Mouse (Mus musculus) frontal cortex, adult (tissue): Measurements from ENCODE around the gene Zfp821.
A peak's percentile ranks its signal among the peaks of the same experiment; 100 is the strongest.

Experiments
- ATAC-seq: cut with Nextera tagmentation; 2 replicates; pipeline ENCODE4 v1.9.2; 2017; ENCODE audit warnings: mild to moderate bottlenecking, moderate library complexity, mixed read lengths; ENCODE audit not compliant: low TSS enrichment

Zfp821 gene

GRCm38 (mm10) chr8:109705320-109706075 lies at the start of gene Zfp821:
Gene Zfp821 (plus strand): TSS chr8:109705546.
- peak; percentile 90 for ATAC-seq

- peak; percentile 97 for ATAC-seq
These were observed 48.5 kb upstream of the Zfp821 start for GRCm38 (mm10) chr8:109656860-109657259.

GRCm38 (mm10) chr8:109662328-109662727 lies 43.0 kb upstream of the Zfp821 start:
- no peak for ATAC-seq

DNA sequence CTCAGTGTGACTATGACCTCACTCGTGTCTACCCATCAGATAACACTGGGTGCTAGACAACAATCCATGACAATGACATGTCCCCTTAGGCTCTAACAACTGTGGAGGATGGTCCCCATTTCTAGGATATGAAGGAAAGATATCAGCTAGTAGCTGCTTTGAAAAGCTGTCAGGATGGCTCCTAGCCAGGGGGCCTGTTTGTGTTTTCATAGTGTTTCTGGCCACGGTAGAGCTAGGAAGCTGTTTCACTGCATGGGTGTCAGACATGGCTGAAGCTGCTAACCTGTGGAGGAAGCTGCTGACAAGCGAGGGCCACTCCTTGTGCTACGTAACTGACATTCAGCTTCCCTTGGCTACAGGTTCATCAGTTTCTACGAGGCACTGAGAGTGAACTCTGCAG lies 38.7 kb upstream of the Zfp821 start:
- no peak for ATAC-seq

DNA sequence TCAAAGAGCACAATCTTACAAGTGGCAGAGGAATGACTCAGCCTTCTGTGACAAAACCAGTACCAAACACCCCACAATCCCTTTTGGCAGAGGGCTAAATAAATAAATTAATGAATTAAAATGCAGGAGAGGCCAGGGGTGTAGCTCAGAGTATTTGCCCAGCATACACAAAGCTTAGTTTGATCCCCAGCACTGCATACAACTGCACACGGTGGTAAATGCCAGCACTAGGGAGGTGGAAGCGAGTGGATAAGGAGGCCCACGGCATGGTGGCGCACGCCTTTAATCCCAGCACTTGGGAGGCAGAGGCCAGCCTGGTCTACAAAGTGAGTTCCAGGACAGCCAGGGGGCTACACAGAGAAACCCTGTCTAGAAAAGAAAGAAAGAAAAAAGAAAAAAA lies 32.7 kb upstream of the Zfp821 start:
- ATAC-seq: no peak

GRCm38 (mm10) chr8:109673596-109673995 lies 31.8 kb upstream of the Zfp821 start:
- ATAC-seq: no peak

DNA sequence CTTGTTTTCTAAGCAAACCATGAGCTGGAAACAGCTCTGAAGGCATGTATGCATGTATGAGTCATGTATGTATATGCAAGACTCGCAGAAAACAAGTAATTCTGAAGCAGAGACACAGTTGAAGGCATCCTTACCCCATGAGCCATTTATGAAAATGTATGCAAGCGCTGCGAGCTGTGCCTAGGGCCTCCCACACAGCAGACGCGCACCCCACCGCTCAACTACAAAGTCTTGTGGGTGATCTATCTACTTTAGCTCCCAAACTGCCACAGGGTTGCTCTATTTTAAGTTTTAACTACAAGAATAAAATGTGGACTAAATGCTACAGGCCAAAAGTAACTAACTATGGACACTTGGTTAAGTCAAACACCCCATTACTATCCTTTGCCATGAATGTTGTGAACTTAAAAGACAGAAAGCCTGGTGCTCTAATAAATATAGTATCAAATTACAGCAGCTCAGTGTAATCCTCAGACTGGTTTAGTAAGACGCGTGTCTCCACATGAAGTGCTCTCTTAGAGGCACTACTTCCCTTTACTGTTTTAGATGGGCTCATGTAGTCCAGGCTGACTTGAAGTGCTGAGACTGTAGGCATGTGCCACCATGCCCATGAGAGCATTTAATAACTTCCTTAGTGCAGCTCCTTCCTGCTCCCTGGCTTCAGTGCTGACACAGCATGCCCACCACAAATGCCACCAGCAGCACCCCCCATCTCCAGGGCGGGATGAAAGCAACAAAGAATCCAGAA lies 29.3 kb upstream of the Zfp821 start:
- ATAC-seq: peak; percentile 98

GRCm38 (mm10) chr8:109681535-109681934 lies 23.8 kb upstream of the Zfp821 start:
- ATAC-seq: no peak

DNA sequence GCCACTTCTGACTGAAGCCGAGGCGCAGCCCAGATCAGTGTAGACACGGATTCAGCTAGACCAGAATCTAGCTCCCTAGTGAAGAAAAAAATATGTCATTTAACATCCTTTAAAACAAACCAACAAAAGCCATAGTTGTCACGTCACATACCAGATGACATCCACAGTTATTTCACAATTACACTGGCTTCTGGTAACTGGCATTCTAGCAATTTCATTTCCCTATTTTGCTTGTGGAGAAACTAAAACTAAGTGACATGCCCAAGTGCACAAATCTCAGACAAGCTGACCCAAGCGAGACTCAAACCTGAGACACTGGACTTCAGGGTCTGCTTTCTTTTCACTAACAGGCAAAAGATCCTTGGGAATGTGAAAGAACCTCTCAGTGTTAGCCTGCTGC lies 23.2 kb upstream of the Zfp821 start:
- no peak for ATAC-seq

DNA sequence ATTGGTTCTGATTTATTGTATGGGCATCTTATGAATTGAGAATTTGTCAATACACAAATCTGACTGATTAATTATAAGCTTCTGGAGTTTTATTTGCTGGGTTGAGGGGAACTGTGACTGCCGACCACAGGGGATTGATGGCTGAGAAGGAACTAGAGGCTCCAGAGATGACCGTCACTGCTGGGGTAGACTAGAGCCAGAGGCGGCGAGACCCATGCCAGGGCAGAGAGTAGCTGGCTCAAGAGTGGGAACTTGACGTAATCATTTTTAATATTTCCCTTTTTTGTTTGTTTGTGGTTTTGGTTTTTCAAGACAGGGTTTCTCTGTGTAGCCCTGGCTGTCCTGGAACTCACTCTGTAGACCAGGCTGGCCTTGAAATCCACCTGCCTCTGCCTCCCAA lies 18.1 kb upstream of the Zfp821 start:
- ATAC-seq: no peak

DNA sequence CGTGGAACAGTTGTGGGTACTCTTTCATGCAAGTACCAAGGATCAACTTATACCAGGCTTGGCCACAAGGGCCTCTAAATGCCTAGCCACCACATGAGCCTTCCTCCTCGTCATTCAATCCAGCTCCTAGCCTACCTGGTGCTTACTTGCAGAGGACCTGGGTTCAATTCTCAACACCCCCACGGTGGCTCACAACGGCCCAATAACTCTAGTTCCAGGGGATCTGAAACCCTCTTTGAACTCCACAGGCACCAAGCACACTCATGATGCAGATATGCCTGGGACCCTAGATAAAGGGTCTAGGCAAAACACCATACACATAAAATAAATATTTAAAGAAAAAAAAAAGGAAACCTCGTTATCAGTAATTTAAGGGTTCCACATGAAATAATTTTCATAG lies 13.6 kb upstream of the Zfp821 start:
- no peak for ATAC-seq

GRCm38 (mm10) chr8:109692443-109693145 lies 12.8 kb upstream of the Zfp821 start:
- ATAC-seq: peak; percentile 47

DNA sequence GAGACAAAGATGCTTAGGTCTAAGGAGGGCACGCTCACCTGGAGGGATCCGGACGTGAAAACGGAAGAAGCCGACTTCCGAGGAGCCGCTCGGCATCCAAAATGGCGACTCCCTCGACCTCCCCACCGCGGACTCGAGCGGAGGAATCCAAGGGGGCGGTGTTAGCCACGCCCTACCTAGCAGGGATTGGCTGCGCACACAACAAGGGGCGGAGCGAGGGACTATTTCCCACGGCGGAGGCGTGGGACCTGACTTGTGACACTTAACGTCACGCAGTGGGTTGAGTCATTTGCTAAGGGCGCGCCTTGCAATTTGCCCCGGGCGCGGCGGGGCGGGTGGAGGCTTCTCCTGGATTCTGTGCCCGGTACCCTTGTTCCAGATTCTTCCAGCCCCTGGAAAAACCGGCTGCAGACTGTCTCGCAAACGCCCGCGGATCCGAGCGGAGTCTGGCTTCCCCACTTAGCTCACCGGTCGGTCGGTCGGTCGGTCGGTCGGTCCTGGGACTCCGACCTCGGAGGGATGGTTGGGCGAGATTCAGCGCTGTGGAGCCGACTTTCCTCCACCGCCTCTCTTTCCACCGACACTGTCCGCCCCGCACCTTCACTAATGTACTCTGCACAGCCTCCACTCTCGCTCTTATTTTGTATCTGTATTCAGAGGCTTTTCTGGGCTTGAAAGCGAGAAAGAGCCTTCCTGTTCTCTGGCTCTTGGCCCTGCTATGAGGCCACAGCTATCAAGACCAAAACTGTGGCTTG lies 12.0 kb upstream of the Zfp821 start, which contains the start of gene Ist1:
Gene Ist1 (minus strand): TSS at position 115 of the 755 bp plus-strand sequence.
- ATAC-seq: peak; percentile 95

DNA sequence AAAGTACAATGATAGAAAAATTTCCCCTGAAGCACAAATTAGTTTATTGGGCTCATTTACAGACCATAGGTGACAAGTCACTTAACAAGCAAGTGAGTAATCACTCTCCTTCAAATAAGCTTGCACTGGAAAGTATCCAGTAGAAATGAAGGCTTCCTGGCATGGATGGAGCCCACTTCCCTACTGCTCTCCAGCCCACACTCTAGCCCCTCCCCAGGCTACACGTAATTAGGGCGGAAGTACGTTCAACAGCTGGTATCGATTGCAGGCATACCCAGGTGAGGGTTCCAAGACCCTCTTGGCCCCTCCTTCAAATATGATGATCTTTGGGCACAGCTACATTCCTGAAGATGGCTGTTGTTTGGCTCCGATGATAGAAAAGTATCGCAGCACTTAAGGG lies 11.2 kb upstream of the Zfp821 start:
- no peak for ATAC-seq

DNA sequence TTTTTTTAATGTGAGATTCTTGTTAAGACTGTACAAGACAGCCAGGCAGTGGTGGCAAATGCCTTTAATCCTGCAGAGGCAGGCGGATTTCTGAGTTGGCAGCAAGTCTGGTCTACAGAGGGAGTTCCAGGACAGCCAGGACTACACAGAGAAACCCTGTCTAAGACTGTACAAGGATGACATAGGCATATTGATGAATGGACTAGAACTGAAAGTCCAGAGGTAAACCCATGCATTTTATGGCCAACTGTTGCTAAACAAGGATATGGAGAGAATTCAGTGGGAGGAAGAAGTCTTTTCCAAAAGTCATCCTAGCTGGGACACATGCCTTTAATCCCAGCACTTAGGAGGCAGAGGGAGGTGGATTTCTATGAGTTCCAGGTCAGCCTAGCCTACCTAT lies 7.6 kb upstream of the Zfp821 start:
- no peak for ATAC-seq

DNA sequence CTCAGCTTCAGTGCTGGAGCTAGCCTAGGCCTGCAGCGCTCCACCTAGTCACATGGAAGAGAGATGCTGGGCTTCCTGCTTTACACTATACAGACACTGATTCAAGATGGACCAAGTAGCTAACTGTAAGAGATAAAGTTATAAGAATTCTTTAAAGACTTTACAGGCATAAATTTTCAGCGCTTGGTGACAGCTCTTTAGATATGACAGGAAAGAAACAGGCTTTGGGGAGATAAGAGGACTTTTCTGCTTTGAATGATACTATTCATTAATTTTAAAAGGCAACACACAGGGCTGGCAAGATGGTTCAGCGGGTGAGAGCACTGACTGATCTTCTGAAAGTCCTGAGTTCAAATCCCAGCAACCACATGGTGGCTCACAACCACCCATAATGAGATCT lies 6.9 kb upstream of the Zfp821 start:
- ATAC-seq: no peak

DNA sequence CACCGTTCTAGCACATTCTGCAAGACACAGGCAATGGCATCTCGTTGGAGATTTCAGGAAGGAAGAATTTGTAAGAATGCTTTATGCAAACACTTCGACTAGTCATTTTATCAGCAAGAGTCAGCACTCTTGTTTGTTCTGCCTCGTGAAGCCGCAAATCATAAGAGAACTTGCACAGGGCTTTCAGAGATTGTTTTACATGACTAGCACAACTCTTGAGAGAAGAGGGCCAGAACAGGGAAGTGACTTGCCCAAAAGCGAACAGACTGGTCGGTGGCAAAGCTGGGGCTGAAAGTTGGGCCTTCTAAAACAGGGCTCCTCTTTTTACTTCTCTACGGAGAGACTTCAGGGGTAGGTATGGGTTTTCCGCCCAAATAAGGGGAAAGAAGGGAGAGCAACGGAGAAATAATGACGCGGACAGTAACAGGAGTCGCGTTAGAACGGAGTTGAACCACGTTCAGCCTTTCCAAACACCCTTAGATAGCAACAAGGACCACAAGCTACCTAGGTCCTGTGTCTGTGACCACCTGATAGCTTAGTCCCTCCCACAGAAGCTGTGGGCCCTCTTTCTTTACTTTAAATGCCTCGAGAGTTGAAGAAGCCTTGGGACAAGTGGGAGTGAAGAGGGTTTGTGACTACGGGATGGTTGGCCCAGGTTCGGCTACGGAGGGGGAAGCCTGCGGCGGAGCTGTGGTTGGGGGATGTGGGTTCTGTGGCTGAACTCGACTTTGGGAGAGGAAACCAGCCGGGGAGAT lies 604 bp upstream of the Zfp821 start:
- no peak; the same call in 1 of the 2 replicates for ATAC-seq

GRCm38 (mm10) chr8:109706076-109706873 lies 929 bp downstream of the Zfp821 start:
- ATAC-seq: peak; percentile 14; the same call in 1 of the 2 replicates

- ATAC-seq: peak; percentile 74
These were observed 1.5 kb downstream of the Zfp821 start for GRCm38 (mm10) chr8:109706874-109707237.

GRCm38 (mm10) chr8:109707921-109708320 lies 2.6 kb downstream of the Zfp821 start:
- no peak for ATAC-seq
